Mouse (Mus musculus) liver, embryonic 11.5 days (tissue): Measurements from ENCODE around the gene Rtn4rl1. TPM values are rescaled to one million over a fixed set of nuclear protein-coding genes. Genes with fewer than 3 reads are reported as not detected.
A peak's percentile ranks its signal among the peaks of the same experiment; 100 is the strongest.

Source experiments
- ATAC-seq: fragments of 200-750 bp; cut with Nextera tagmentation; replicated peaks from 2 replicates; pipeline ENCODE4 v1.8.0; 2017; ENCODE audit warnings: moderate number of reproducible peaks, mild to moderate bottlenecking, moderate TSS enrichment, moderate library complexity; ENCODE audit not compliant: low FRiP score
- DNase-seq: peaks from one replicate; pipeline ENCODE4 v3.0.0-alpha.2; 2017; ENCODE audit warnings: low spot score
- H3K27ac ChIP-seq: fragments of 300-500 bp; sonication (generic); 2 replicates; pipeline ENCODE4 v1.5.1; 2014; ENCODE audit warnings: mild to moderate bottlenecking, low read depth, low read length, control low read depth
- H3K27me3 ChIP-seq: fragments of 300-500 bp; sonication (generic); replicated peaks from 2 replicates; pipeline ENCODE4 v1.6.1; 2014; ENCODE audit warnings: low read length, mixed read lengths; ENCODE audit not compliant: control insufficient read depth, insufficient read depth
- H3K36me3 ChIP-seq: fragments of 300-500 bp; sonication (generic); 2 replicates; pipeline ENCODE4 v1.6.1; 2014; ENCODE audit warnings: mild to moderate bottlenecking, low read length, moderate library complexity, mixed read lengths; ENCODE audit not compliant: control insufficient read depth, insufficient read depth
- H3K4me1 ChIP-seq: fragments of 300-500 bp; sonication (generic); replicated peaks from 2 replicates; pipeline ENCODE4 v1.6.1; 2014; ENCODE audit warnings: low read length, mixed read lengths; ENCODE audit not compliant: control insufficient read depth, insufficient read depth
- H3K4me2 ChIP-seq: fragments of 300-500 bp; sonication (generic); 2 replicates; pipeline ENCODE4 v1.6.1; 2014; ENCODE audit warnings: mild to moderate bottlenecking, control low read depth, moderate library complexity
- H3K4me3 ChIP-seq: fragments of 300-500 bp; sonication (generic); 2 replicates; pipeline ENCODE4 v1.5.1; 2014; ENCODE audit warnings: low read depth, low read length, control low read depth
- H3K9ac ChIP-seq: fragments of 300-500 bp; sonication (generic); 2 replicates; pipeline ENCODE4 v1.6.1; 2014; ENCODE audit warnings: low read depth, low read length, control low read depth
- H3K9me3 ChIP-seq: fragments of 300-500 bp; sonication (generic); 2 replicates; pipeline ENCODE4 v1.6.1; 2016; ENCODE audit warnings: low read length, inconsistent platforms, mixed read lengths; ENCODE audit not compliant: control insufficient read depth
- WGBS: fragments of 180-500 bp; shearing (Covaris S2); extraction: QIAGEN DNeasy Blood & Tissue Kit; methylation state at CpG from one replicate; pipeline ENCODE4 v1.1.7; 2014; 5-methylcytosine and 5-hydroxymethylcytosine counted together
- polyA plus RNA-seq: library from polyadenylated mRNA; unstranded; fragments of >200 nt; fragmentation: Nextera tagmentation; extraction: Ambion mirVana; gene quantifications from 2 replicates; pipeline ENCODE4 v1.2.1, GENCODE M21; 2014

Gene Rtn4rl1
- polyA plus RNA-seq, 1 experiment from 2014 or later = 2.9 TPM

DNA sequence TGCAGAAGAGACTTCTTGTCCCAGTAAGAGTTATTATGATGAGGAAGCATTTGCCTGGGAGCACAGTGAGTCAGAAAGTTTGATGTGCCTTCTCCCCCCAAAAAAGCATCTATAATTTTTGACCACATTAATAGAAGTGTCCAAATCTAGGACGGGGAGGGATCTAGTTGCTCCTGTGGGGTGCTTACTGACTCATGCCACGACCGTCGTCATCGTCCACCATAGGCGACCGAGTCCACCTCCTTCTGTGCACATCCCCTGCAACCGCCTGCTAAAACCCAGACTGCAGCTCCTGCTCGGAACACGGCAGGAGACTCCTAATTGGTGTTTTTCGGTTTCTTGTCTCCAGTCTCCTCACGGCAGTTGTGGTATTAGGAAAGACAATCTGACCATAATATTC is 30.5 kb downstream of the Rtn4rl1 start:
- H3K4me3 ChIP-seq = no peak overlapping the region
- no peak overlapping the region for H3K27ac ChIP-seq
- no peaks in the 10 kb centered on the region for H3K9me3 ChIP-seq
- no peak overlapping the region for H3K9ac ChIP-seq
- no peaks in the 10 kb centered on the region; the same call in 1 of the 2 replicates for H3K4me1 ChIP-seq
- DNase-seq = no peak
- H3K36me3 ChIP-seq = no peaks in the 10 kb centered on the region
- no peak overlapping the region for H3K4me2 ChIP-seq
- no peaks in the 10 kb centered on the region; the same call in 1 of the 2 replicates for H3K27me3 ChIP-seq
- WGBS = 84% methylated on average over 12 of the region's 12 CpGs
- ATAC-seq = no peak

DNA sequence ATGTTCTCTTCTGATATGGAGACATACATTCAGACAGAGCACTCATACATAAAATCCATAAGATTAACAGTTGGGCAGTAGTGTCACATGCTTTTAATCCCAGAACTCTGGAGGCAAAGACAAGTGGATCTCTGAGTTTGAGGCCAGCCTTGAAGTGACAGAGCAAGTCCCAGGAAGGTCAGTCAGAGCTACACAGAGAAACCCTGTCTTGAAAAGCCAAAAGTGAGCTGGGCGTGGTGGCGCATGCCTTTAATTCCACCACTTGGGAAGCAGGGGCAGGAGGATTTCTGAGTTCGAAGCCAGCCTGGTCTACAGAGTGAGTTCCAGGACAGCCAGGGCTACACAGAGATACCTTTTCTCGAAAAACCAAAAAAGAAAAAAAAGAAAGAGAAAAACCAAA is 31.3 kb downstream of the Rtn4rl1 start:
- Histone ChIP-seq H3K4me3 (no peak overlapping the region), H3K4me2 (no peak overlapping the region), H3K27me3 (no peaks in the 10 kb centered on the region; the same call in 1 of the 2 replicates), H3K36me3 (no peaks in the 10 kb centered on the region), H3K9ac (no peak overlapping the region), H3K27ac (no peak overlapping the region), H3K9me3 (no peaks in the 10 kb centered on the region), H3K4me1 (no peaks in the 10 kb centered on the region; the same call in 1 of the 2 replicates)
- DNase-seq = no peak
- no peak for ATAC-seq
- WGBS = 93% methylated on average over 4 of the region's 4 CpGs

DNA sequence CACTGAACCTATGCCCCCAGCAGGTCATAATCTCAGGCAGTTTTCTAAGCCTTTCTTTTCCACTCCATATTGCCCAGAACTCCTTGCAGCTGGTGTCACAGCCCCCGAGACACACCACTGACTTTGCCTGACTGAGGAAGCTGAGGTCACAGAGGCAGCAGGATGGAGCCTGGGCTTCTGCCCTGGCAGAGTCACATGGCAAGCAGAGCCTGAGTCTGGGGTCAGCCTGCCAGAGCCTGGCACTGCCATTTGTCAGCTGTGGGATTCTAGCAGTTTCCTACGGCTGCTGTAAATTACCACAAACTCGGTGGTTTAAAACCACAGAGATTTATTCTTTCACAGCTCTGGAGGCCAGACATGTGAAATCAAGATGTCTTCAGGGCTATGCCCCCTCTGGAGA is 34.0 kb downstream of the Rtn4rl1 start:
- Histone ChIP-seq H3K9me3 (no peaks in the 10 kb centered on the region), H3K4me3 (no peak overlapping the region), H3K27me3 (no peaks in the 10 kb centered on the region; the same call in 1 of the 2 replicates), H3K9ac (no peak overlapping the region), H3K4me2 (no peak overlapping the region), H3K36me3 (no peaks in the 10 kb centered on the region), H3K4me1 (no peaks in the 10 kb centered on the region), H3K27ac (no peak overlapping the region)
- no peak for ATAC-seq
- no peak for DNase-seq
- WGBS = 51% methylated on average over 3 of the region's 3 CpGs

- Histone ChIP-seq H3K4me2 (no peak overlapping the region), H3K27me3 (peaks cover 12% of the 10 kb centered on the region), H3K36me3 (no peaks in the 10 kb centered on the region), H3K9ac (no peak overlapping the region), H3K27ac (no peak overlapping the region), H3K4me3 (no peak overlapping the region), H3K9me3 (no peaks in the 10 kb centered on the region), H3K4me1 (peaks cover 7% of the 10 kb centered on the region)
- WGBS = 72% methylated on average over 6 of the region's 6 CpGs
- no peak for ATAC-seq
- DNase-seq = no peak
Measured at GRCm38 (mm10) chr11:75229289-75229688, 35.7 kb downstream of the Rtn4rl1 start.

DNA sequence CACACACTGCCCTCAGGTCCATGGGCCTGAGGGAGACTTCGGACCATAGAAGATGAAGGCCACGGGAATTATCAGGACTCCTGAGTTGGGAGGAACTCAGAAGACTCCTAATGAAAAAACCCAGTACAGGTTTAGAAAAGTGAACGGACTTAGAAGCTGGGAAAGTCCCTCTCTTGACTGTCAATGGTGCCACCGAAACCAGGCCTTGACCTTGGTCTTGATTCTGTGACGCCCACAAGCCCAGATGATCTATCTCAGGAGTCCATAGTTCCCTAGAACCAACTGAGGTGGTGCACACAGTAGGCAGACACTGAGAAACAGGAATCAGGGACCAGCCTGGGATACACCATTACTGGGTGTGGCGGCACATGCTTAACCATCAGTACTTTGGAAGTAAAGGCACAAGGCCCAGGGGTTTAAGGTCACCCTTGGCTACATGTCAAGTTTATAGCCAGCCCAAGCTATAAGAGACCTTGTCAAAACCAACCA is 36.7 kb downstream of the Rtn4rl1 start:
- no peak overlapping the region for H3K9ac ChIP-seq
- H3K4me3 ChIP-seq = no peak overlapping the region
- H3K9me3 ChIP-seq = no peaks in the 10 kb centered on the region
- H3K27ac ChIP-seq = no peak overlapping the region
- WGBS = 85% methylated on average over 6 of the region's 6 CpGs
- H3K4me1 ChIP-seq = peaks cover 17% of the 10 kb centered on the region
- DNase-seq (no peak), ATAC-seq (no peak)
- H3K36me3 ChIP-seq = no peaks in the 10 kb centered on the region
- peaks cover 21% of the 10 kb centered on the region for H3K27me3 ChIP-seq
- no peak overlapping the region for H3K4me2 ChIP-seq

DNA sequence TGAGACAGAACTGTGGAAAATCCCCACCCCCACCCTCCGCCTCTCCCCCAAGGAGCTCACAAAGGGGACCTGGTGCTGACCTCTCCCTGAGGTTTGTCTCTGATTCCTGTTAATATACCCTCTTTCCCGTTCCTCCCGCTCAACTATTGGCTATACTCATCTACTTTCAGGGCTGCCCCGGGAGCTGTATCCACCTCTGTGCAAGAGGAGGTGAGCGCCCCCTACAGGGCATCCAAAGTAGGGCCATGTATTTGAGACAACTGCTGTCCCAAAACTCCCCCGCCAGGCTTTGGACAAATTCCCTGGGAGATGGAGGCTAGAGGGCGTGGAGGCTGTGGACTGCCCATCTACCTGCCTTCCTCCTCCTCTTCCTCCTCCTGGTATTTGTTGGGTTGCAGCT is 38.2 kb downstream of the Rtn4rl1 start:
- Histone ChIP-seq H3K9me3 (no peaks in the 10 kb centered on the region), H3K36me3 (no peaks in the 10 kb centered on the region), H3K4me3 (no peak overlapping the region), H3K9ac (no peak overlapping the region), H3K4me1 (peaks cover 18% of the 10 kb centered on the region), H3K27ac (no peak overlapping the region), H3K27me3 (peaks cover 30% of the 10 kb centered on the region), H3K4me2 (no peak overlapping the region)
- DNase-seq = peak; percentile 76
- 0 out of 2 replicates have a peak, but pooled peaks have one; percentile 50 for ATAC-seq
- 13% methylated on average over 7 of the region's 7 CpGs for WGBS

- H3K4me1 ChIP-seq = peaks cover 18% of the 10 kb centered on the region
- no peak overlapping the region for H3K4me3 ChIP-seq
- H3K27ac ChIP-seq = no peak overlapping the region
- no peak for ATAC-seq
- no peak overlapping the region for H3K9ac ChIP-seq
- no peaks in the 10 kb centered on the region for H3K9me3 ChIP-seq
- H3K4me2 ChIP-seq = no peak overlapping the region
- H3K27me3 ChIP-seq = peaks cover 33% of the 10 kb centered on the region
- H3K36me3 ChIP-seq = no peaks in the 10 kb centered on the region
- 71% methylated on average over 4 of the region's 4 CpGs for WGBS
- DNase-seq = no peak
Measured at GRCm38 (mm10) chr11:75232434-75232833, 38.9 kb downstream of the Rtn4rl1 start.

DNA sequence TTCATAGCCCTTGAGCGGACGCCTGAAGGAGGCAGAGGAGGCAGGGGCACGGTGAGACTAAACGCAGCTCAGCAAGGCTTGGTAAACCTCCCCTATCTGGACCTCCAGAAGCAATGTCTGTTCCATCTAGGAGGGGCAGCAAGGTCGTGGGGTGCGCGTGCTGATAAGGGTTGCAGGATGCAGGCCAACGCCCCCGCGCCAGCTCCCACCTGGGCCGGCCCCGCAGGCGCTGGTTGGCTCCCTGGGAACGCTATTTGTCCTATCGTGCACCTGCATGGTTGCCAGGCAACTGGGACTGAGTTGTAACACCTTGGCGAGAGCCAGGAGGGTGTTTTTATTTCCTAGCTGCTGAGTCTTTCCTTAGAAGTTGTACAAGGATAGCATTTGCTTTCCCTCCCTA is 41.2 kb downstream of the Rtn4rl1 start:
- WGBS = 4% methylated on average over 16 of the region's 16 CpGs
- H3K27ac ChIP-seq = no peak overlapping the region
- no peaks in the 10 kb centered on the region for H3K36me3 ChIP-seq
- no peak overlapping the region for H3K9ac ChIP-seq
- peaks cover 33% of the 10 kb centered on the region for H3K27me3 ChIP-seq
- peaks cover 18% of the 10 kb centered on the region for H3K4me1 ChIP-seq
- H3K4me3 ChIP-seq = no peak overlapping the region
- ATAC-seq = peak; percentile 95
- no peaks in the 10 kb centered on the region for H3K9me3 ChIP-seq
- H3K4me2 ChIP-seq = peak overlapping the region; percentile 47
- DNase-seq = peak; percentile 54

DNA sequence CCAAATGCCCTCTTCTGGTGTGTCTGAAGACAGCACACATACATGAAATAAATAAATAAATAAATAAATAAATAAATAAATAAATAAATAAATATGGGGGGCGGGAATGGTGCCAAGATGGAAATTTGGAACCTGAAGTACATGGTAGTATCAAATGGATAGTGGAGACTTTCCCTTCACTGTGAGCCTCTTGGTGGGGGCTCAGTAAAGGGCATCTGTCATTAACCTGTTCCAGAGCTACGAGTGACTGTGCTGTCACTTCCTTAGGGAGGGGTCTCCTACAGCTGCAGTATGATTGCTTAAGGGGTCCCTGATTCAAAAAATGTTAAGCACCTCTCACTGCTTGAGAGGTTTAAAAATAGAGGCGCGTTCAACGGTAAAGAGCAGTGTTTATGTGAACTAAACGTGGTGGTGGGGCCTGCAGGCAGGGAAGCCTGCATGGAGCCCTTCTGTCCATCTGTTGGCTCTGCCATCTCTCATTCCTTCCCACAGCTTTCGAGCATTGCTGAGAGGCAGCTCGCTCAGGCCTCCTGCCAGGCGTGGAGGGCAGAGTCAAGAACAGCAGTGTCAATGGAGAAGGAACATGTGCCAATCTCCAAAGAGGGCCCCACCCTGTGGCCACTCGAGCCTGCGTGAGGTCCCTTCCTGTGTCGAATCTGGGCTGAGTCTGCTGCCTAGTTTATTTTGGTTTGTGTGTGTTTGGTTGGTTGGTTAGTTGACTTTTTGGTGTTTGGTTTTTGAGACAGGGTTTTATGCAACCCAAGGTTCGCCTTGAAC is 46.8 kb downstream of the Rtn4rl1 start:
- DNase-seq = no peak
- Histone ChIP-seq H3K36me3 (no peaks in the 10 kb centered on the region), H3K9ac (no peak overlapping the region), H3K4me2 (no peak overlapping the region), H3K4me3 (no peak overlapping the region), H3K9me3 (no peaks in the 10 kb centered on the region), H3K4me1 (peaks cover 16% of the 10 kb centered on the region), H3K27me3 (peaks cover 12% of the 10 kb centered on the region), H3K27ac (no peak overlapping the region)
- 73% methylated on average over 13 of the region's 13 CpGs for WGBS
- no peak for ATAC-seq
